Mouse (Mus musculus) midbrain, postnatal 0 days (tissue): ENCODE measurements at regions not wholly inside any gene's neighbourhood (a gene's known extent, or its start where the extent isn't known, plus 50 kb on each side); places are given as distances from the start of the nearest gene placed in this dataset.
A peak's percentile ranks its signal among the peaks of the same experiment; 100 is the strongest.

Experiments
- ATAC-seq: fragments of 200-750 bp; cut with Nextera tagmentation; 2 replicates; pipeline ENCODE4 v1.8.0; 2017; ENCODE audit warnings: moderate number of reproducible peaks, mild to moderate bottlenecking, moderate TSS enrichment, moderate library complexity; ENCODE audit not compliant: low FRiP score
- DNase-seq: peaks from one replicate; pipeline ENCODE4 v3.0.0-alpha.2; 2015; ENCODE audit warnings: low spot score
- H3K27ac ChIP-seq: fragments of 300-500 bp; sonication (generic); 2 replicates; pipeline ENCODE4 v1.5.1; 2014; ENCODE audit warnings: low read depth, mild to moderate bottlenecking, low read length, mixed read lengths
- H3K27me3 ChIP-seq: fragments of 300-500 bp; sonication (generic); 2 replicates; pipeline ENCODE4 v1.6.1; 2014; ENCODE audit warnings: low read length, control low read depth, mixed read lengths; ENCODE audit not compliant: insufficient read depth
- H3K36me3 ChIP-seq: fragments of 300-500 bp; sonication (generic); 2 replicates; pipeline ENCODE4 v1.6.1; 2014; ENCODE audit warnings: low read length, control low read depth, mixed read lengths; ENCODE audit not compliant: insufficient read depth
- H3K4me1 ChIP-seq: fragments of 300-500 bp; sonication (generic); 2 replicates; pipeline ENCODE4 v1.6.1; 2014; ENCODE audit warnings: mild to moderate bottlenecking, control low read depth, antibody characterized with exemption, low read length, mixed read lengths; ENCODE audit not compliant: insufficient read depth
- H3K4me2 ChIP-seq: fragments of 300-500 bp; sonication (generic); 2 replicates; pipeline ENCODE4 v1.6.1; 2014; ENCODE audit warnings: low read depth, mild to moderate bottlenecking, low read length, mixed read lengths; ENCODE audit not compliant: poor library complexity, severe bottlenecking
- H3K4me3 ChIP-seq: fragments of 300-500 bp; sonication (generic); 2 replicates; pipeline ENCODE4 v1.5.1; 2014; ENCODE audit warnings: low read depth, mild to moderate bottlenecking, low read length, moderate library complexity
- H3K9ac ChIP-seq: fragments of 300-500 bp; sonication (generic); replicated peaks from 2 replicates; pipeline ENCODE4 v1.6.1; 2014; ENCODE audit warnings: mild to moderate bottlenecking, low read length, moderate library complexity, mixed read lengths; ENCODE audit not compliant: poor library complexity, severe bottlenecking
- H3K9me3 ChIP-seq: fragments of 300-500 bp; sonication (generic); 2 replicates; pipeline ENCODE4 v1.6.1; 2016; ENCODE audit warnings: low read length, control low read depth
- CTCF ChIP-seq: IDR thresholded peaks from 2 replicates; pipeline ENCODE4 v1.5.1; 2016; ENCODE audit warnings: antibody characterized with exemption, mild to moderate bottlenecking
- WGBS: fragments of 180-500 bp; shearing (Covaris S2); extraction: QIAGEN DNeasy Blood & Tissue Kit; methylation state at CpG from one replicate; pipeline ENCODE4 v1.1.7; 2014; 5-methylcytosine and 5-hydroxymethylcytosine counted together

DNA sequence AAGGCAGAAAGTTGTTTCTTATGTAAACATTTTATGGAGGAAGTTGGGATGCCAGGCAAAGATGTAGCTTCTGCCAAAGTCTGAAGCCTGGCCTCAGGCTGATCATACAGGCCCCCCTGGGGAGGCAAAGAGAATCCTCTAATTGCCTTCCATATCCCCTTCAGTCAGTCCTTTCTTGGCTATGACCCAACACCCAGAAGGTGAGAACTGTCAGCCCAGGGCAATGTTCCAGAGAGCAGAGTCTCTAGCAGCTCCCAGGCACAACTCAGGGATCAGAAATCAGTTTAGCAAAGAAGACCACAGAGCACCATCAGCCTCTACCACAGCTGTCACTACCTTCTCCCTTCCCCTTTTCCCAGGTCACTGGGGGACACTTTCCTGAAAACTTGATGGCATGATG is 410.9 kb upstream of the Vstm2b start:
- Histone ChIP-seq H3K9ac (no peak overlapping the region), H3K4me2 (no peak overlapping the region), H3K9me3 (no peaks in the 10 kb centered on the region), H3K27ac (no peak overlapping the region), H3K4me3 (no peak overlapping the region), H3K36me3 (no peaks in the 10 kb centered on the region), H3K4me1 (no peaks in the 10 kb centered on the region), H3K27me3 (no peaks in the 10 kb centered on the region)
- no peak for TF ChIP-seq CTCF
- DNase-seq (peak; percentile 45), ATAC-seq (no peak)

DNA sequence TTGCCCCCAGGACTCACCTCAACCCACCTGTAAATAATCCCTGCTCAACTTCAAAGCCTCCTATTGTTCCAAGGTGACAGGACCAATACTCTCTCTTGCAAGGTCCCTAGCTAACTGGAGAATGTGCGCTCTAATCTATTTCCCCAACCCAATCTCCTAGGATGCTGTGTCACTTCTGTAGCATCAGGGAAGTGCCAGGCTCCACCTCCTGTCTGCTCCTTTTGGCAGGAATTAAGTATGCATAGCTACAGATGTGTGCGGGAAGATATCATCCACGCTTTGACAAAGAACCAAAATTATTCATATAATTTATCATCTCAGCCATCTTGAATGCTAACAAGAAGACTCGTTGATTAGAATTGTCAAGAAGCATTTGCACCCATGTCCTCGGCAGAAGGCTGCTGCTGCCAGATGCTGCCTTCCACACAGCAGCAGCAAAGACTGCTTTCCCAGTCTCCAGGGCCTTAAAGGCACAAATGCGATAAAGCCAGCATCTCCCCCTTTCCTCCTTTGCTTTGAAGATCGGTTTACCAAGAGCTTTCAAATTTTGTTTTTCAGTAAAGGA is 375.3 kb upstream of the Vstm2b start:
- Histone ChIP-seq H3K9ac (no peak overlapping the region), H3K27me3 (no peaks in the 10 kb centered on the region), H3K27ac (no peak overlapping the region), H3K4me3 (no peak overlapping the region), H3K9me3 (no peaks in the 10 kb centered on the region), H3K4me1 (no peaks in the 10 kb centered on the region), H3K36me3 (no peaks in the 10 kb centered on the region), H3K4me2 (no peak overlapping the region)
- peak; percentile 6 for DNase-seq
- no peak for TF ChIP-seq CTCF
- WGBS, result 71% methylated on average over 7 of the region's 7 CpGs
- ATAC-seq, result no peak

DNA sequence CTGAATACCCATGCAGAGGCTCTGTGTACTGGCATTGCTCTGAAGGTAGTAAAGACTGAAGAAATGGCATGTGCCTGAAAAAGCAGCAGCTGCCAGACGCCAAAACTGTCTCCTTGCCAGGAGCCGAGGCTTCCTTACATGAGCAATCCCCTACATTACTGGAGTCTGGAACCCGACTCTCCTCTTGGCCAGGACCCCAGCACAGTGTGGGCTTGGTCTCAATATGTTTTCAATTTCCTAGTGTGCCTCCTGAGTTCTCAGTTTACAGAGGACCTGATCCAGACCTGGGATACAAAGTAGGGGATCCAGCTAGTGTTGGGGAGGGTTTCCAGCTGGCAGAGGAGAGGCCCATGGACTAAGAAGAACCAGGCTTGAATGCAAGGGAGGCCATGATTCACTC is 361.5 kb upstream of the Vstm2b start:
- Histone ChIP-seq H3K9me3 (no peaks in the 10 kb centered on the region), H3K27ac (no peak overlapping the region), H3K4me3 (no peak overlapping the region), H3K4me2 (no peak overlapping the region), H3K27me3 (no peaks in the 10 kb centered on the region), H3K4me1 (no peaks in the 10 kb centered on the region), H3K36me3 (no peaks in the 10 kb centered on the region), H3K9ac (no peak overlapping the region)
- no peak for TF ChIP-seq CTCF
- ATAC-seq, result no peak
- no peak for DNase-seq
- WGBS, result 68% methylated on average over 3 of the region's 3 CpGs

DNA sequence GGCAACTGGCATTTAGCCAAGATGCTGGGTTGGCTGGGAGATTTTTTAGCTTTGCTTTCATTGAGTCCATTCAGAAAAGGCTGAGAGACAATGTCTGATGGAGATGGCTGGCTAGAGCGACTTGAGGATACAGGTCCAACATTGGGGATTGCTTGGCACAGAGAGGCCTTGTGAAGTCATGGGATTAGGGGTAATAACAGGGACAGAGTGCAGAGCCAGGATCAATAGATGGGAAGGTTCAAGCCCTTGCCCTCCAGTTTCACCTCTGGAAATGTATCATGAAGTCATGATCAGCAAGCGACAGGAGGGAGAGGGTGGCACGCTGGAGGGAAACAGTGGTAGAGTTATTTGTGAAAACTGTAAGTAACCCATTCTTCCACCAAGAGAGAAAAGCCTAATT is 360.5 kb upstream of the Vstm2b start:
- Histone ChIP-seq H3K9me3 (no peaks in the 10 kb centered on the region), H3K4me3 (no peak overlapping the region), H3K27me3 (no peaks in the 10 kb centered on the region), H3K27ac (no peak overlapping the region), H3K4me2 (no peak overlapping the region), H3K36me3 (no peaks in the 10 kb centered on the region), H3K9ac (no peak overlapping the region), H3K4me1 (no peaks in the 10 kb centered on the region)
- TF ChIP-seq CTCF, result no peak
- 86% methylated on average over 3 of the region's 3 CpGs for WGBS
- DNase-seq, result no peak
- ATAC-seq, result no peak

DNA sequence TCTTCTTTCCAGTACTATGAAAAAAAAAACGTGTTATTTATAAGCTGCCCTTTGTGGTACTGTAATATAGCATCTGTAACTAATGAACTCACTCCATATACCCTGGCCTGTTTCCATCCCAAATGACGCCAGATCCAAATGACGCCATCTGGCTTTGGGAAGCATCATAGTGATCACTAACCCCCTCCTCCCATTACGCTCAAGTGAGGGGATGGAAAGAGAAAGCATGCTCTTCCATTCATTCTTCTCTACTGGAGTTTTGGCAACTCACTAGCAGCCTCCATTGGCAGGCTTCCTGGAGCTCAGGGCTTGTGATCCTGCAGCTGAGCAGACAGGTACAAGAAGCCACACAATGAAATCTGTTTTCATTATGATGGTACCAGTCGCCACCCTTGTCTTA is 358.3 kb upstream of the Vstm2b start:
- WGBS, result 70% methylated on average over 5 of the region's 5 CpGs
- no peak overlapping the region for H3K4me2 ChIP-seq
- no peak for ATAC-seq
- no peak overlapping the region for H3K9ac ChIP-seq
- no peaks in the 10 kb centered on the region for H3K9me3 ChIP-seq
- H3K4me3 ChIP-seq, result no peak overlapping the region
- DNase-seq, result peak; percentile 13
- no peak for TF ChIP-seq CTCF
- no peaks in the 10 kb centered on the region for H3K27me3 ChIP-seq
- H3K27ac ChIP-seq, result no peak overlapping the region
- H3K4me1 ChIP-seq, result no peaks in the 10 kb centered on the region
- H3K36me3 ChIP-seq, result no peaks in the 10 kb centered on the region

DNA sequence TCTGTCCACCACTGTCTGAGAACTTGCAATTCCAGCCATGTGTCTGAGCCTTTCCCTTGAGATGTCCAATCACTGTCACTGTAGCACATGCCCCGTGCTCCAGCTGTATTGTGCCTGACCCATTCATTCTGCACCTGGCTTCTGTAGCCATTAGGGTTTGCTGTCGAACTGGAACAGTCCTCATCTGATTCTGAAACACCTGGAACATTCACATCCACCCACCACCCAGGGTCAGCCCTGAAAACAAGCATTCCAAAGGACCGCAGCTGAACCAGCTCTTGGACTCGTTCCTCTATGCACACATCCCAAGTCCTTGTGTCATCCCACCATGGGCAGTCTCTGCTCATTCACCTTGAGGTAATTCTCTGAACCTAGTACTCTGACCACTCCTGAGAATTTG is 356.8 kb upstream of the Vstm2b start:
- Histone ChIP-seq H3K4me2 (no peak overlapping the region), H3K27me3 (no peaks in the 10 kb centered on the region), H3K36me3 (no peaks in the 10 kb centered on the region), H3K9ac (no peak overlapping the region), H3K4me3 (no peak overlapping the region), H3K4me1 (no peaks in the 10 kb centered on the region), H3K27ac (no peak overlapping the region), H3K9me3 (no peaks in the 10 kb centered on the region)
- ATAC-seq, result no peak
- DNase-seq, result no peak
- no peak for TF ChIP-seq CTCF
- 74% methylated on average over 4 of the region's 4 CpGs for WGBS
